Mouse (Mus musculus) lung, embryonic 16.5 days (tissue): ENCODE results near the gene Nr5a2. TPM values are rescaled to one million over a fixed set of nuclear protein-coding genes. Genes with fewer than 3 reads are reported as not detected.
"Not testable (repeated sequence)": the region's sequence is repeated elsewhere in the genome, so short reads cannot be mapped to it uniquely, and the experiment has no call there.

Source experiments
- ATAC-seq: fragments of 200-750 bp; cut with Nextera tagmentation; 2 replicates; pipeline ENCODE4 v1.8.0; 2017; ENCODE audit warnings: low read depth, mild to moderate bottlenecking, moderate library complexity
- H3K27ac ChIP-seq: fragments of 300-500 bp; sonication (generic); 2 replicates; pipeline ENCODE4 v1.5.1; 2014; ENCODE audit warnings: mild to moderate bottlenecking, control low read depth, low read length
- H3K27me3 ChIP-seq: fragments of 300-500 bp; sonication (generic); 2 replicates; pipeline ENCODE4 v1.6.1; 2014; ENCODE audit warnings: low read depth, low read length, mixed read lengths; ENCODE audit not compliant: control insufficient read depth, insufficient read depth
- H3K36me3 ChIP-seq: fragments of 300-500 bp; sonication (generic); 2 replicates; pipeline ENCODE4 v1.6.1; 2014; ENCODE audit warnings: low read length; ENCODE audit not compliant: control insufficient read depth, insufficient read depth
- H3K4me1 ChIP-seq: fragments of 300-500 bp; sonication (generic); replicated peaks from 2 replicates; pipeline ENCODE4 v1.6.1; 2014; ENCODE audit warnings: low read length, mixed read lengths; ENCODE audit not compliant: control insufficient read depth, insufficient read depth
- H3K4me2 ChIP-seq: fragments of 300-500 bp; sonication (generic); 2 replicates; pipeline ENCODE4 v1.6.1; 2014; ENCODE audit warnings: low read depth, low read length, control low read depth
- H3K4me3 ChIP-seq: fragments of 300-500 bp; sonication (generic); 2 replicates; pipeline ENCODE4 v1.5.1; 2014; ENCODE audit warnings: mild to moderate bottlenecking, low read length, control low read depth
- H3K9ac ChIP-seq: fragments of 300-500 bp; sonication (generic); 2 replicates; pipeline ENCODE4 v1.6.1; 2014; ENCODE audit warnings: low read length, control low read depth
- H3K9me3 ChIP-seq: fragments of 300-500 bp; sonication (generic); 2 replicates; pipeline ENCODE4 v1.6.1; 2016; ENCODE audit warnings: low read length; ENCODE audit not compliant: control insufficient read depth
- WGBS: fragments of 180-500 bp; shearing (Covaris S2); extraction: QIAGEN DNeasy Blood & Tissue Kit; methylation state at CpG from one replicate; pipeline ENCODE4 v1.1.7; 2014; 5-methylcytosine and 5-hydroxymethylcytosine counted together
- polyA plus RNA-seq: library from polyadenylated mRNA; unstranded; fragments of >200 nt; fragmentation: Nextera tagmentation; extraction: Ambion mirVana; gene quantifications from 2 replicates; pipeline ENCODE4 v1.2.1, GENCODE M21; 2015

Gene Nr5a2
- polyA plus RNA-seq, 1 experiment from 2014 or later = 2.3 TPM

- no peak overlapping the region for H3K27ac ChIP-seq
- H3K9ac ChIP-seq = no peak overlapping the region
- no peak overlapping the region for H3K4me3 ChIP-seq
- 0 out of 2 replicates have a peak, but pooled peaks have one; percentile 49 for ATAC-seq
- no peaks in the 10 kb centered on the region for H3K4me1 ChIP-seq
- H3K27me3 ChIP-seq = no peaks in the 10 kb centered on the region
- H3K36me3 ChIP-seq = no peaks in the 10 kb centered on the region
- 51% methylated on average over 6 of the region's 6 CpGs for WGBS
- no peaks in the 10 kb centered on the region for H3K9me3 ChIP-seq
- no peak overlapping the region for H3K4me2 ChIP-seq
Measured at GRCm38 (mm10) chr1:136800625-136801024, 159.6 kb downstream of the Nr5a2 start.

- H3K4me3 ChIP-seq = no peak overlapping the region
- H3K9ac ChIP-seq = no peak overlapping the region
- H3K9me3 ChIP-seq = no peaks in the 10 kb centered on the region
- no peaks in the 10 kb centered on the region for H3K27me3 ChIP-seq
- no peaks in the 10 kb centered on the region for H3K4me1 ChIP-seq
- WGBS = 32% methylated on average over 17 of the region's 17 CpGs
- H3K36me3 ChIP-seq = no peaks in the 10 kb centered on the region
- ATAC-seq = peak; percentile 64
- H3K27ac ChIP-seq = peak overlapping the region; percentile 23; the same call in 1 of the 2 replicates
- H3K4me2 ChIP-seq = no peak overlapping the region
Measured at GRCm38 (mm10) chr1:136796361-136797090, 163.7 kb downstream of the Nr5a2 start.

GRCm38 (mm10) chr1:136792957-136793883 is 167.0 kb downstream of the Nr5a2 start:
- not testable (repeated sequence) for H3K27ac ChIP-seq, H3K9ac ChIP-seq, H3K36me3 ChIP-seq, H3K27me3 ChIP-seq, H3K4me2 ChIP-seq, H3K9me3 ChIP-seq, H3K4me1 ChIP-seq, ATAC-seq, H3K4me3 ChIP-seq
- 90% methylated on average over 12 of the region's 12 CpGs for WGBS
